Mouse (Mus musculus) CD8-positive naive resting alpha-beta T cell, adult 2 months (primary cell): ENCODE results near the gene Gpc6.

Experiments used
- DNase-seq, 2 experiments: peaks; one replicate each; pipeline ENCODE4 v3.0.0; 2022; ENCODE audit warnings: low read depth in 2 of 2, low spot score in 2 of 2

The Gpc6 gene

DNA sequence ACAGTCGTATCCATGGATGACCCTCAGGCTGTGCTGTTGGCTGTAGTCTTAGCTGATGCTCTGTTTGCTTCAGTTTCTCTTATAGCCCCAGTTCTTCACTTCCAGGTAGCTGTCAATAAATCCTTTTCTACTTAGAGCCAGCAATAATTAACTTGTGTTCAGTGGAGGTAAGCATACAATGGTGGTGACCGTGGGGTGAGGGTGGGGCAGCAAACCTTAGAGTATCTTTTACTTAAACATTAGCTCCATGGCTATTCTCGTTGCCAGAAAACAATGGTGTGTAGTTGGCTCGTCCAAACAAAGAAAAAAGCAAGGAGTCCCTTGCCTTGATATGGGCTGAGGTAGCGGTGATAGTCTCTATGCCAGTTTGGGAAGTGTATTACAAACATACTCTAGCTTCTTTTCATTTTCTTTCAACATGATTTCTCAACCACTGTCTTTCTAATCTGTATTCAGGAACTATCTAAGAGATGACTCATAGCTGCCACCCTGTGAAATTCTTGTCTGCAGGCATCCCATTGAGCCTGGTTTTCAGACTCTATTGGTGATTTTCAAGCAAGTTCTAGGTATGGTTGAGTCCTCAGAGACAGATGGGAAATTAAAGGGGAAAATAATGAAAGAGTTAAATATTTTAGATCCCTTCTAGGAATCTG, 22.9 kb downstream of the Gpc6 start:
- no peak for DNase-seq

GRCm38 (mm10) chr14:116957154-116957553, 32.0 kb downstream of the Gpc6 start:
- DNase-seq = no peak

- DNase-seq = no peak
Observed at GRCm38 (mm10) chr14:116964837-116965236, 39.7 kb downstream of the Gpc6 start.

GRCm38 (mm10) chr14:116974708-116975107, 49.6 kb downstream of the Gpc6 start:
- no peak for DNase-seq

GRCm38 (mm10) chr14:116975224-116975623, 50.1 kb downstream of the Gpc6 start:
- DNase-seq = no peak

- no peak for DNase-seq
Observed at GRCm38 (mm10) chr14:116977259-116977658, 52.1 kb downstream of the Gpc6 start.

DNA sequence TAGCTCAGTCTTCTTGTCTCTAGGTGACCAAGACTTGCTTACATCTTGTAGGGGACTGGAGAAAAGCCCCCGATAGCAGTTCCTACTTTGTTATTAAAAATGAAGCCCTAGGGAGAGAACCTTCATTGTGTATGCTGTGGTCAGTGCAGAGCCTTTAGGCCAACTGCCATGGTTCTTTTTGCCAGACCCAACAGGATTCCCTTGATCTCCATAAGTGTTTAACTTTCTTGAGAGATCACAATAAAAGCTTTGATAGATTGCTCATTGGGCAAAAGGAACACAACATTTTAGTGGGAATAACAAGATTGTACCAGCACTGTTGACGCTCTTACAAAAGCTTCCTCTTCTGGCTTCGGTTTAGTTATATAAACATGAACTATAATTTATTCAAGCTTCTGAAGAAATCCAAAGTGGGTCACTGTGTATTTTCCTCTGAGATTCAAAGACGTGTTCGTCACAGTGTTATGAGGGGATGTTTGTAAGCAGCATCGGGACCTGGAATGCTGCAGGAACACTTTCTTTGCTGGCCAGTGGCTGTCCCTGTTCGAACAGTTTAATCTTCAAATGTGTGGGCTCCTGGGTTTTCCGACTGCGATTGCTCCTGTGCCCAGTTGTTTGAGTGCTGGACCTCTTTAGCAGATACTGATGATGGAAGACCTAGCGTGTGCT, 54.7 kb downstream of the Gpc6 start:
- no peak for DNase-seq

GRCm38 (mm10) chr14:116981711-116982110, 56.6 kb downstream of the Gpc6 start:
- no peak for DNase-seq

DNA sequence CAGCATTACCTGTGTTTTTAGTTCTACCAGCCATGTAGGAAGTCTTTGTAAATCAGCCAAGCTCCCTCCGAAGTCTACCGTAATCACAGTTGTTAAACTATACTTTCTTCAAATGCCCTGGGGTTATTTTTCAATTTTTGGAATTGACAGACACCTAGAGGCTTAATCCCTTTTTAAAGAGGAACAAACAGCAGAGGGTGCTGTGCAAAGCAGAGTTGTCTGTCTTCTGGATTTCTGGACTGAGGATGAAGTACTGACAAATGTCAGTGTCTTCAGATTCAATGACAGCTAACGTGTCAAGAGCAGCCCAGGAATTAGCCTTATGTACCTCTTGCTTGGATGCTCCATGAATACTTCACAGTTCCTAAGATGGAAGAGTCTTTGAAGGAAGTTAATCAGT, 62.2 kb downstream of the Gpc6 start:
- DNase-seq = no peak

DNA sequence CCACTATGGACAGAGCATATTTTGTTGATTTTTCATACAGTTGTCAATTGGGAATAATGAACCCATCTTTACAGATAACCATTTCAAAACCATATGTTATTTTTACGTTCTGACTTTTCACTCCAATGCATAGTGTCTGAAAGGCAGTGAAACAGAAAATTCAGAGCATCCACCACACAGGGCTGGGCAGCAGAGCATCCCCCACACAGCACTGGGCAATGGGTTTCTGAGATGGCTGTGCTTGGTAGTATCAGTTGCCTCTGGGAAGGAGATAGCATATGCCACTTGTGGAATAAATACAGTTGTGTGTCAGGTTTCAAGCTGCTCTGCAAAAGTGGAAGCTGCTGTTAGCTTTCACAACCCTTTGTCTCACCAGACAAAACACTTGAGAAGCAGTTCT, 75.3 kb downstream of the Gpc6 start:
- no peak for DNase-seq

DNA sequence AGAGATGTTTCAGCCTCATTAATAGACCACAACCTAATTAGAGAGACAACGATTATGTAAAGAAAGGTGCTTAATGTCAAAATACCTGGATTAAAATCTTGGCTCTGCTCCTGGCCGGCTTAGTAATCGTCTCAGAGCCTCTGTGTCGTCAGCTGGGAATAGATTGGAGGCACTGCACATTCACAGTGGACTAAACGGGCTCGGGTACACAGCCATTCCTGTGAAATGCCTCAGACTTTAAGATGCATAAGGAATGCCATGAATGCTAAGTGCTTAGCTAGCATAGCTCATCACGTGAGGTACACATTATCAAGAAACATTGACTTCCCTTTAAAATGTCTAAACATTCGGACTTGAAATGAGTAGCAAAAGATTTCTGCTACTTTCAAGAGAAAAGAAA, 77.2 kb downstream of the Gpc6 start:
- DNase-seq = no peak

GRCm38 (mm10) chr14:117008781-117009180, 83.7 kb downstream of the Gpc6 start:
- DNase-seq = no peak

DNA sequence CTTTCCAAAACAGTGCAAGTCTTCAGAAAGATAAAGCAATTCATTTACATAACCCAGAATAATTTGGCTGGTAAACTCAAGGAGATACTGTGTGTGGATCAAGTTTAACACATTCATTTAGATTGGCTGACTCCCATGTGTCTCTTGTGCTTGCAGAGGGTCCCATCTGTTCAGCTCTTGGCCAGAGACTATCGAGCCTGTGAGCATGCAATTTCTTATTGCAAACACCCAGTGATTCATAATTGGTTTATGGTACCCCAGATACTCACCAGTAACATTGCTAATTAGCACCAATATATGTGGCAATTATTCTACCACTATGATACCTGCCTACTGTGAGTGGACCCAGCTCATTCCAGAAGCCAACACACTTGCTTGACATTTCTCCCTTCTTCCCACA, 87.9 kb downstream of the Gpc6 start:
- no peak for DNase-seq

- DNase-seq = no peak
Observed at GRCm38 (mm10) chr14:117013554-117014117, 88.5 kb downstream of the Gpc6 start.

GRCm38 (mm10) chr14:117015333-117015922, 90.3 kb downstream of the Gpc6 start:
- no peak for DNase-seq

GRCm38 (mm10) chr14:117022180-117022799, 97.2 kb downstream of the Gpc6 start:
- DNase-seq = no peak

GRCm38 (mm10) chr14:117034146-117034545, 109.0 kb downstream of the Gpc6 start:
- DNase-seq = no peak

- DNase-seq = no peak
Observed at GRCm38 (mm10) chr14:117041017-117041416, 115.9 kb downstream of the Gpc6 start.

DNA sequence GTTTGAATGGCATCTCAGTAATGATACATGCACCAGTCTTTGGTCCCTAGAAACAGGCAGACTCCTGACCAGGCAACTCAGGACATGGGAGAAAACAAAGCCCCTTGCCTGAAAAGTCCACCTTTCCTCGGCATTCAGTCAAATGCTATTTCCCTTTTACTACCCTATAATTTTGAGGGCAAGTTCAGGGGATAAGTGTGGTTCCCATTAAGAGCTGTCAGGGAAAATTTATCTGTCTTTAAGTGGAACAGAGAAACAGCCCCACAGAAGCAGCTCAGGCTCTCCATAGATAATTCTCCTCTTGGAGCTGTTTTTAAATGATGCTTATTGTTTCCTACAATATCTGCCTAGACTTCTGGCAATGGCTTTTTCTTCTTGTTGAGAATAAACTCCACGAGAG, 123.8 kb downstream of the Gpc6 start:
- no peak for DNase-seq

GRCm38 (mm10) chr14:117050877-117051276, 125.8 kb downstream of the Gpc6 start:
- DNase-seq = no peak

DNA sequence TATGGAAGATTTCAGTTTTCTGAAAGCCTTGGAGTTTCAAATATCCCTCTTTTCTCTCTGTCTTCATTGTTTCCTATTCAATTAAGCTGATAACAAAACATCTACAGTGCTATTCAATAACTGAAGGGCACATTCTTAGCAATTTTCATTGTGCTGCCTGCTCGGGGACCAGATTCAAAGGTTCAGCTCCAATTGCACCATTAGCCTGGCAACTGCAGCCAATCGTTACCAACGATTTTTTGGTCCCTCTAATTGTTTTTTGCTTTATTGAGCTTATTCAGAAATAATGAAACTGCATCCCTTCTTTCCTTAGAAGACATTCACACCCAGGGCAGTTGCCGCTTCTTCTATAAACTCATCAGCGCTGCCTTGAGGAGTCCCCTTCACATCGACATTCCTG, 128.2 kb downstream of the Gpc6 start:
- DNase-seq = no peak

GRCm38 (mm10) chr14:117055134-117055533, 130.0 kb downstream of the Gpc6 start:
- DNase-seq = no peak
